Mouse (Mus musculus) liver, adult 2 months (tissue): ENCODE results near the gene Dlec1.

ENCODE experiments used
- CTCF ChIP-seq: fragments of 200-500 bp; IDR thresholded peaks from 2 replicates; pipeline ENCODE4 v1.5.1; 2011; ENCODE audit warnings: low read depth, low read length, control low read depth
- POLR2A ChIP-seq: fragments of 200-500 bp; IDR thresholded peaks from 2 replicates; pipeline ENCODE4 v1.6.1; 2011; ENCODE audit warnings: low read length, control low read depth; ENCODE audit not compliant: insufficient read depth; ENCODE audit errors: extremely low read depth

DNA sequence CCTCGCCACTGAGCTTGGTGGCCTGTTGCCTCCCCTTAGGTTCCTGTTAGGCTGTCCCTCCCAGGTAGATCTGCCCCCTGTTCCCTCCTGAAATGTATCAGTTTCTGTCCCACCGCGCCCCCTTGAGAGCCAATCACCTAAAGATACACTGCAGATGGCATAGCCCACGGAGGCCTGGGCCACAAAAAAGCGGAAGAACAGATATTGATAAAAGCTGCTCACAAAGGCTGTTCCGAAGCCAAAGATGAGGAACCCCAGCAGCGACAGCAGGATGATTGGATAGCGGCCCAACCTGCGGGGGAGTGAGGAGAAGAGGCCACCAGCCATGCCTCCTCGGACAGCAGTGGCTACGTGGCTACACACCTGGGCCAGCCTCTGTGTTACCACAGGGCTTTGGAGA lies 77.0 kb downstream of the Dlec1 start:
- TF ChIP-seq CTCF (no peak), POLR2A (no peak)
